Mouse (Mus musculus): ENCODE results near the gene Nr6a1.

DNA sequence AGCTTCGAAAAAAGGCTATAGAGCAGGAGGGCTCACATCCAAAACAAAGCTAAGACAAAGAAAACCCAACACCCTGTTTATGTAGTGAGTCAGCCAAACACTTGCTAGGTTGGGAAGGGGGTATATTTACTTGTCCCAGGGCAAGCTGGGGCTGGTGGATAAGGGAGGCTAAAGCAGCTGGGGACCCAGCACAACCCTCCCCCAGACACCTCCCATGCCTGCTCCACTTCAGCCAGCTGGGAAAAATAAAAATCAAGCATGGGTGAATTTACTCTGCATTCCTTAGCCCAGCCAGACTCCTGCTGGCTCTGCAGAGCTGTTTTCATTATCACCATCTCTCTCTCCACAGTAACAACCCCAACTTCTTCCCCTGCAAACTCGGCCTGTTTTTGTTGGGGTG, 6.4 kb upstream of the Nr6a1 start:
- TF ChIP-seq ETS1 (conservative IDR thresholded peaks at IDR 0.05; ENCODE audit: low read depth, low read length) (no peak), MEF2A (IDR thresholded peaks at IDR 0.05; ENCODE audit: borderline replicate concordance, low read depth, low read length) (no peak), NELFE (IDR thresholded peaks at IDR 0.05; ENCODE audit: low read depth, low read length) (no peak), PAX5 (IDR thresholded peaks at IDR 0.05; ENCODE audit: low read length) (no peak), MAX (IDR thresholded peaks at IDR 0.05; ENCODE audit: low read length) (no peak), KAT2A (IDR thresholded peaks at IDR 0.05; ENCODE audit: insufficient replicate concordance, low read length) (no peak), MAZ (IDR thresholded peaks at IDR 0.05; ENCODE audit: low read depth, low read length) (no peak)
